Comparison of ENCODE assay signal across 8 mouse cellular contexts in the genomic region with DNA sequence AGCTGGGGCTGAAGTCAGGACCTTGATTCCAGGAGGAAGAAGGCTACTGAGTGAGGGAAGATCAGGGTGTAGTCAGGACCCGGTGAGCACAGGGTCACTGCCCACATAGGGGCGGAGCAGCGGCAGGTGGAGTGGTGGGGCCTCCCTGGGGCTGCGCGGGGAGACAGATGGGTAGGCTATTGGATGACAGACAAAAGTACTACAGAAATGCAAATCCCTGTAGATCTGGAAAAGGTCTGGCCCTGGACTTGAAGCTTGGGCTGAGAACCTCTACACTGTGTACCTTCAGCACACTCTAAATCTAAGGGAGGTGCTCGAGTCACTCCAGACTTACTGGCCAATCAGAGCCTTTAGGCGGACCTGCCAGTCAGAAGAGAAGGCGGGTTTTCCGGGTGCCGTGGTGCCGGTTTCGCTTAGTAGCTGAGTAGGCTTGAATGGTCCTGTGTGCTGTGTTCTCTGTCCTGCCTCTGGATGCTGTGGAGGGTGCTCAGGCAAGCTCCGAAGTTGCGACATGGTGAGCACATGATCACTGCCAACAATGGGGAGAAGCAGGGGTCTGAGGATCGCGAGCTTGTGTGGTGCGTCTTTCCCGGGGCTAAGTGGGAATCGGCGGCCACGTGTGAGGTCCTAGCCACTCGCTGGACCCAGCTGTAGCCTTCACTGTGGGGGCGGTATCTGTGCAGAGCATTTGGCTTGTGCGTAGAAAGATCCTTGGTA. TPM values are rescaled to one million over a fixed set of nuclear protein-coding genes. Genes with fewer than 3 reads are reported as not detected.
DNase-seq lines count a peak whose midpoint lies in the region; ATAC-seq and TF ChIP-seq lines count a peak whose summit lies in the region.
"Not testable (repeated sequence)": the region's sequence is repeated elsewhere in the genome, so short reads cannot be mapped to it uniquely, and the experiment has no call there.

No protein-coding gene starts in this region.

- peak; percentile 93 for ATAC-seq in embryonic facial prominence, embryonic 15.5 days (ENCODE audit: insufficient number of reproducible peaks, low FRiP score, low TSS enrichment, low read depth)
- peak; percentile 99 for ATAC-seq in kidney, embryonic 14.5 days (ENCODE audit: low FRiP score, low TSS enrichment)
- peak; percentile 97 for ATAC-seq in limb, embryonic 14.5 days (ENCODE audit: low FRiP score, low read depth)
- peak; percentile 99 for ATAC-seq in midbrain, embryonic 16.5 days

- H3K4me3 ChIP-seq in bone marrow, adult 2 months (replicated peaks; ENCODE audit: control insufficient read depth, low read depth, low read length) = peak overlapping the region; percentile 57
- H3K4me3 ChIP-seq in embryonic facial prominence, embryonic 15.5 days (replicated peaks) = peak overlapping the region; percentile 55
- peak overlapping the region; percentile 52 for H3K4me3 ChIP-seq in kidney, embryonic 14.5 days (ENCODE audit: low read length)
- peak overlapping the region; percentile 50 for H3K4me3 ChIP-seq in limb, embryonic 14.5 days (replicated peaks; ENCODE audit: low read length)
- H3K4me3 ChIP-seq in midbrain, embryonic 16.5 days (ENCODE audit: low read depth, low read length) = peak overlapping the region; percentile 55

- WGBS in bone marrow, adult 2 months = under 1% methylated on average over 24 of the region's 24 CpGs
- 0% methylated on average over 24 of the region's 24 CpGs for WGBS in embryonic facial prominence, embryonic 15.5 days
- under 1% methylated on average over 22 of the region's 24 CpGs for WGBS in kidney, embryonic 14.5 days
- WGBS in limb, embryonic 14.5 days = under 1% methylated on average over 21 of the region's 24 CpGs
- 1% methylated on average over 23 of the region's 24 CpGs for WGBS in midbrain, embryonic 16.5 days

- H3K9ac ChIP-seq in embryonic facial prominence, embryonic 15.5 days = 0 out of 2 replicates have a peak overlapping the region, but pooled peaks have one; percentile 18
- peak overlapping the region; percentile 45; the same call in 1 of the 2 replicates for H3K9ac ChIP-seq in kidney, embryonic 14.5 days (ENCODE audit: low read depth, low read length)
- H3K9ac ChIP-seq in limb, embryonic 14.5 days (ENCODE audit: low read depth, low read length, severe bottlenecking) = peak overlapping the region; percentile 52
- peak overlapping the region; percentile 61 for H3K9ac ChIP-seq in midbrain, embryonic 16.5 days (ENCODE audit: low read depth, low read length)

- TF ChIP-seq CTCF in bone marrow, adult 2 months (IDR thresholded peaks at IDR 0.05; ENCODE audit: control insufficient read depth, insufficient read depth, low read length) = not testable (repeated sequence)

- H3K9me3 ChIP-seq in embryonic facial prominence, embryonic 15.5 days (replicated peaks); limb, embryonic 14.5 days (ENCODE audit: control insufficient read depth, low read length): not testable (repeated sequence)
- peaks cover 10% of the 10 kb centered on the region for H3K9me3 ChIP-seq in kidney, embryonic 14.5 days (ENCODE audit: control insufficient read depth, low read length)
- H3K9me3 ChIP-seq in midbrain, embryonic 16.5 days (replicated peaks; ENCODE audit: control insufficient read depth, low read length, poor library complexity, severe bottlenecking) = peaks cover 12% of the 10 kb centered on the region

- not testable (repeated sequence) for TF ChIP-seq POLR2A in bone marrow, adult 2 months (IDR thresholded peaks at IDR 0.05; ENCODE audit: borderline replicate concordance, control insufficient read depth, low read depth, low read length); limb, embryonic 14.5 days (IDR thresholded peaks at IDR 0.05; ENCODE audit: borderline replicate concordance, extremely low read depth, insufficient read depth, insufficient read length)

- H3K4me2 ChIP-seq in embryonic facial prominence, embryonic 15.5 days (replicated peaks) = peak overlapping the region; percentile 70
- H3K4me2 ChIP-seq in kidney, embryonic 14.5 days (replicated peaks; ENCODE audit: low read depth, low read length) = peak overlapping the region; percentile 51
- peak overlapping the region; percentile 63 for H3K4me2 ChIP-seq in limb, embryonic 14.5 days (replicated peaks; ENCODE audit: low read depth, low read length, severe bottlenecking)
- peak overlapping the region; percentile 84 for H3K4me2 ChIP-seq in midbrain, embryonic 16.5 days (ENCODE audit: low read length)

- not testable (repeated sequence) for H3K36me3 ChIP-seq in embryonic facial prominence, embryonic 15.5 days; kidney, embryonic 14.5 days (ENCODE audit: control insufficient read depth, insufficient read depth, low read length); limb, embryonic 14.5 days (ENCODE audit: control insufficient read depth, insufficient read depth, low read length); midbrain, embryonic 16.5 days (ENCODE audit: control insufficient read depth, insufficient read depth, low read length)

- not testable (repeated sequence) for H3K4me1 ChIP-seq in bone marrow, adult 2 months (ENCODE audit: control insufficient read depth, insufficient read depth, low read length); embryonic facial prominence, embryonic 15.5 days; kidney, embryonic 14.5 days (ENCODE audit: control insufficient read depth, insufficient read depth, low read length); limb, embryonic 14.5 days (ENCODE audit: control insufficient read depth, insufficient read depth, low read length); midbrain, embryonic 16.5 days (ENCODE audit: control insufficient read depth, insufficient read depth, low read length)

- H3K27me3 ChIP-seq in embryonic facial prominence, embryonic 15.5 days; kidney, embryonic 14.5 days (ENCODE audit: control insufficient read depth, insufficient read depth, low read length); limb, embryonic 14.5 days (ENCODE audit: control insufficient read depth, insufficient read depth, low read length); midbrain, embryonic 16.5 days (ENCODE audit: control insufficient read depth, insufficient read depth, low read depth, low read length): not testable (repeated sequence)

- not testable (repeated sequence) for H3K27ac ChIP-seq in bone marrow, adult 2 months (ENCODE audit: control insufficient read depth, insufficient read depth, low read depth, low read length, poor library complexity); embryonic facial prominence, embryonic 15.5 days (replicated peaks); kidney, embryonic 14.5 days (ENCODE audit: low read depth, low read length); limb, embryonic 14.5 days (replicated peaks; ENCODE audit: low read depth, low read length)
- H3K27ac ChIP-seq in midbrain, embryonic 16.5 days (ENCODE audit: low read length) = peak overlapping the region; percentile 78

- DNase-seq in A20 (ENCODE audit: low read depth, low spot score) = peak; percentile 85
- peak; percentile 82 to 86 for DNase-seq in heart, adult 9 months (ENCODE audit: low spot score in 2 of 2)
- peak; percentile 73 for DNase-seq in limb, embryonic 14.5 days (ENCODE audit: low spot score)
- DNase-seq in spleen, postnatal 10 days (ENCODE audit: low spot score in 2 of 2) = peak; percentile 56 to 79

RNA-seq across cellular contexts. Expression of gene 2610044O15Rik8, which starts 29.2 kb away (rescaled TPM):
- polyA plus RNA-seq in bone marrow, adult 2 months (2011; ENCODE audit: insufficient read depth, insufficient read length, low replicate concordance, missing spikeins) = 6.1 and 8.9 TPM in 2 replicates
- 23.7 TPM in 2 replicates for polyA plus RNA-seq in embryonic facial prominence, embryonic 15.5 days (2015; fragmentation: Nextera tagmentation; extraction: Ambion mirVana)
- 25.0 and 30.5 TPM in 2 replicates for polyA plus RNA-seq in kidney, embryonic 14.5 days (2014; fragmentation: Nextera tagmentation; extraction: Ambion mirVana)
- 10.7 and 14.5 TPM in 2 replicates for polyA plus RNA-seq in limb, embryonic 14.5 days (2012; rRNA removed)
- polyA plus RNA-seq in limb, embryonic 14.5 days (2014; fragmentation: Nextera tagmentation; extraction: Ambion mirVana) = 25.5 and 29.3 TPM in 2 replicates
- 28.4 and 29.0 TPM in 2 replicates for polyA plus RNA-seq in midbrain, embryonic 16.5 days (2015; fragmentation: Nextera tagmentation; extraction: Ambion mirVana)
